Comparison of ENCODE assay signal across 16 mouse cellular contexts in the genomic region with DNA sequence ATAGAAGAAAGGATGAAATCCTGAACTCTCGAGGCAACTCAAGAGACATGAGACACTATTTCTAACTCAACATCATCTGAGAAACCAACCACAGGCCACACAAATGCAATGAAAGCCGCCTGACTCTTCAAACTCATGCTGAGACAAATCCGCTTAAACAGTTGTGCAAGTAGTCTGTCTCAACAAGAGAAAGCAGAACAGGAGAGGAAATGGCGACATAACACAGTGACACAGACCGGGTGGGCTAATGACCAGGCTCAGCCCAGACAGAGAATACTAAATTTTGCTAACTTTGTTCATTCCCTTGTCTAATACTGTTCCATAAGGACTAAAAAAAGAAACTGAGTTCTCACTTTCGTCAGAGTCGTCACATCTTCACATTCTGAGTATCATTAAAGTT.
A peak's percentile ranks its signal among the peaks of the same experiment; 100 is the strongest.
DNase-seq lines count a peak whose midpoint lies in the region; ATAC-seq lines count a peak whose summit lies in the region.
"Had no signal": no experiment of that assay in that cellular context is flagged by ENCODE, and none has a peak within 500 bp of the region (broad histone marks: within the 10 kb centered on the region; RNA-seq: fewer than 3 reads in every experiment).

No protein-coding gene starts in this region.

- DNase-seq in frontal cortex, postnatal 36 days (ENCODE audit: low spot score in 2 of 2): no peak
- peak; percentile 46 for DNase-seq in 416B (ENCODE audit: low read depth)
- DNase-seq in monocyte, adult 2 months (ENCODE audit: low read depth in 1 of 2, low spot score in 2 of 2): peak; percentile 1 to 3
- DNase-seq in gastrocnemius, postnatal 4 days (ENCODE audit: low spot score in 2 of 2): no peak
- no peak for DNase-seq in right cerebral cortex, postnatal 36 days (ENCODE audit: low spot score in 2 of 2)
- DNase-seq in cerebellum, adult 9-10 months: no peak
- DNase-seq: adrenal gland, postnatal 14 days; cerebellum, adult 11 months; cerebellum, adult 8-10 months; cerebellum, postnatal 25 days; gastrocnemius, postnatal 10 days; heart, postnatal 4 days had no signal

- peak; percentile 13; the same call in 1 of the 2 replicates for ATAC-seq in frontal cortex, adult (ENCODE audit: low TSS enrichment)
- ATAC-seq in granulocyte monocyte progenitor cell, adult 5-6 weeks (replicated peaks; ENCODE audit: poor library complexity, severe bottlenecking): peak; percentile 99
- ATAC-seq: forebrain, embryonic 13.5 days; hindbrain, postnatal 0 days had no signal

Comparison
In these comparisons a context has a peak if more than half of its experiments do, and no peak if none do; other contexts are left out.
1. DNase-seq: peak in 416B (single experiment) and monocyte, adult 2 months (2 of 2); none in frontal cortex, postnatal 36 days (0 of 2), gastrocnemius, postnatal 4 days (0 of 2), right cerebral cortex, postnatal 36 days (0 of 2) and cerebellum, adult 9-10 months (single experiment).